Mouse (Mus musculus) ES-Bruce4 (cell line): ENCODE measurements around the gene Zfp941.

Experiments used
- CTCF ChIP-seq: IDR thresholded peaks from one replicate; pipeline ENCODE4 v1.8.1; 2011; ENCODE audit warnings: low read depth, low read length
- EP300 ChIP-seq: IDR thresholded peaks from 2 replicates; pipeline ENCODE4 v1.6.1; 2011; ENCODE audit warnings: low read depth, low read length; ENCODE audit not compliant: insufficient read depth
- POLR2A ChIP-seq: IDR thresholded peaks from one replicate; pipeline ENCODE4 v1.8.1; 2011; ENCODE audit warnings: low read length; ENCODE audit not compliant: insufficient read depth

- TF ChIP-seq CTCF (no peak), POLR2A (no peak), EP300 (no peak)
Observed at GRCm38 (mm10) chr7:140760647-140761046, 61.3 kb downstream of the Zfp941 start.
